Mouse (Mus musculus): ENCODE results near the gene Ralgapa1.

Gene Ralgapa1

GRCm38 (mm10) chr12:55820661-55821314 is at the start of gene Ralgapa1:
TSS of gene Ralgapa1 (minus strand) at chr12:55821167.
- DNase-seq = peak; percentile 86

DNA sequence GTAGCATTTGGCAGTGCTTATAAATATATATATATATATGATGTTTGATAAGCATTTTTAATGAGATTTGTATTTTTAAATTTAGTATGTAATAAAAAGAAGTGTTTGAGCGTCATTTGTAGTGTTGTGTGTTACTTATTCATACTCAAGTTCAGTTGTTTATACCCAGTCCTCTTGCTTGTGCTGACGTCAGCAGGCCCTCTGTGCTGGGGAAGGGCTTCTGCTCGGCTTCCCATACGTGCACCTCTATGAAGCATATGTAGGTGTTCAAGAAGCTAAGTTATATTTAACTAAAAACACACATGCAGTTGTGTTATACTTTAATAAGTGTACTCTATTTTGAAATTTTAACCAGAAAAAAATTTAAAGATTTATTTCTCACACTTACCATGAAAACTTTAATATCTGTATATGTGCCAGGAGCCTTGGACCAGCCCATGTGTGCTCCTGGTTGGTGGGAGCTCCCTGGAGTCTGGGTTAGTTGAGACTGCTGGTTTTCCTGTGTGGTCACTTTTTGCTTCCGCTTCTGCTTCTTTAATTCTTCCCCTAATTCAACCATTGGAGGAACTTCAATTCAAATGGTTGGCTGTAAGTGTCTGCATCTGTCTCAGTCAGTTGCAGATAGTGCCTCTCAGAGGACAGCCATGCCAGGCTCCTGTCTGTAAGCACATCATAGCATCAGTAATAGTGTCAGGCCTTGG is 48.8 kb upstream of the Ralgapa1 start:
- DNase-seq = no peak

- no peak for DNase-seq
Measured at GRCm38 (mm10) chr12:55867738-55868137, 46.8 kb upstream of the Ralgapa1 start.

- DNase-seq = no peak
Measured at GRCm38 (mm10) chr12:55860631-55861030, 39.7 kb upstream of the Ralgapa1 start.

DNA sequence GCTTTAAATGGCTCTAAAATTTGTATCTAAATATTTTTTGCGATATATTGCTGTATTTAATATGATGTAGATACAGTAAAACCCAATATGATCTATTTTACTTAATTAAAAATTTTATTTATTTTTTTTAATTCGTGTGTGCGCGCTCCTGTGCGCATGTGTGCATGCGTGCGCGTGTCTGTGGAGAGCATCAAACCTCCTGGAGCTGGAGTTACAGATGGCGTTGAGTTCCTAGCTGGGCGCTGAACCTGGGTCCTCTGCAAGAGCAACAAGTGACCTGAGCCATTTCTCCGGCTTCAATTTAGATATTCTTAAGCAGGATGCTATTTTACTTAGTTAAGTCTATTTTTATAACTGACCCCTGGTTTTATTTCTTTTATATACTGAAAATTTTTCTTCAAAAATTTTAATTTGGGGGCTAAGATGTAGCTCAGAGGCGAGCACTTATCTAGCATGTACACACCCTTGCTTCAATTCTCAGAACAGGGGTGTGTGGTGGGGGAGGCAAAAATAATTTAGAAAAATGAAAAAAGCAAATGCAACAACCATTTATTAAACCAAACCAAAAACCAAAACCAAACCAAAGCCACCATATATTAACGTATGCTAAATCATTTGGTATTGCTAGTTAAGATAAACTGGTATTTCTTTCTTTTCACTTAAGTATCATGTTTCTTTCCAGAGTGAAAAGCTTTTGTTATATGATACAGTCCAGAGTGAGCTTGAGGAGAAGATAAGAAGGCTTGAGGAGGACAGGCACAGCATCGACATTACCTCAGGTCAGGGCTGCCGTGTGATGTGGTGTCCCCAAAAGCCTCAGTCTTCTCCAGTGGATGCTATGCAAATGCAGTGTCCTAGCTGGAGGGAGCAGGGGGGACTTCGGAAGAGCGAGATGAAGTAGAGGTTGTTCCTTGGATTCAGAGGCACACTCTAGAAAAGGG is 38.7 kb upstream of the Ralgapa1 start:
- no peak for DNase-seq

DNA sequence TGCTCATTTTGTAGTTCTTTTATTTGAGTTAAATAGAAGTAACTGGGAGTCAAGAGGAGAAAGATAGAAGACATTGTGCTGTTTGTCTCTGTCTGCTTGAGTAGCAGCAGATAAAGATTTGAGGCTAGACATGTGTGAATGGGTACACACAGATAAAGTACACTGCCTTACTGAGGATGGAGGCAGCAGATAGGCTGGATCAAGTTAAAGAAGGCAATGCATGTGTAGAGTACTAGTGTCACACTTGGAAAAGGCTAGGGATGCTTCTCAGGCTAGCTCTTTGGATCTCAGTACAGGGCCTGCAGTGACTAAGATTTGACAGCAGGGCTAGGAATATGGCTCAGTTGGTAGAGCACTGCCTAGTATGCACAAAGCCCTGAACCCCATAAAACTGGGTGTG is 29.7 kb upstream of the Ralgapa1 start:
- no peak for DNase-seq

GRCm38 (mm10) chr12:55847851-55848250 is 26.9 kb upstream of the Ralgapa1 start:
- DNase-seq = no peak

- DNase-seq = no peak
Measured at GRCm38 (mm10) chr12:55846741-55847140, 25.8 kb upstream of the Ralgapa1 start.

GRCm38 (mm10) chr12:55837495-55837894 is 16.5 kb upstream of the Ralgapa1 start:
- no peak for DNase-seq

DNA sequence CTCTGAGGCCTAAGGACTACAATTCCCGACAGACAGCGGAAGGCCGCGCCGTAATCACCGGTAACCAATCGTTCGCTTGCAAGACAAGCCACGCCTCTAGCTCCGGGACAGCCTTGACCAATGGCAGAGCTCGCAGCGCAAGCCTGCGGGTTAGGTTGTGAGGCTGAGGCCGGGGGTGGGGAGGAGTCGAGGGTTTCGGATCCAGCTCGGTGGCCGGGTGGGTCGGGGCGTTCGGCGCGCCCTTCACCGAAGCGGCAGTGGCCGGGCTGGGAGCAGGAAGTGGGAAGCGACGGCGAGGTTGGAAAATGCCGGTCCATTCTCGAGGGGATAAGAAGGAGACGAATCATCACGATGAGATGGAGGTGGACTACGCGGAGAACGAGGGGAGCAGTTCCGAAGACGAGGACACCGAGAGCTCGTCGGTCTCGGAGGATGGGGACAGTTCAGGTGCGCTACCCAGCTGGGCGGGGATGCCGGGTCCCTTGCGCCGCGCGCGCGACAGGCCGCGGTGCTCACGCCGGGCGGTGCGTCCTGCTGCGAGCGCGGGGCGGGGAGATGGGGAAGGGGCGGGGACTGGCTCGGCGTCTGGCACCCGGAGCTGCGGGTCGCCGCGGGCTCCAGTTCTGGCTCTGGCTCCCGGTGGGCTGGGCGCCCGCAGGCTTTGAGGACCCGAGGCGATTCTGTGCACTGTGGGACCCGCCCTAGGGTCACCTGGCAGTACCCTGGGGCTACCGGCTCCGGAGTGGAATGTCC is 15.4 kb upstream of the Ralgapa1 start, which contains the start of gene Brms1l:
Gene Brms1l, plus strand, starts transcription at position 126 of the 753 bp plus-strand sequence.
- peak; percentile 97 for DNase-seq

GRCm38 (mm10) chr12:55835857-55836198 is 14.9 kb upstream of the Ralgapa1 start:
- DNase-seq = no peak

GRCm38 (mm10) chr12:55834891-55835290 is 13.9 kb upstream of the Ralgapa1 start:
- peak; percentile 30 for DNase-seq

DNA sequence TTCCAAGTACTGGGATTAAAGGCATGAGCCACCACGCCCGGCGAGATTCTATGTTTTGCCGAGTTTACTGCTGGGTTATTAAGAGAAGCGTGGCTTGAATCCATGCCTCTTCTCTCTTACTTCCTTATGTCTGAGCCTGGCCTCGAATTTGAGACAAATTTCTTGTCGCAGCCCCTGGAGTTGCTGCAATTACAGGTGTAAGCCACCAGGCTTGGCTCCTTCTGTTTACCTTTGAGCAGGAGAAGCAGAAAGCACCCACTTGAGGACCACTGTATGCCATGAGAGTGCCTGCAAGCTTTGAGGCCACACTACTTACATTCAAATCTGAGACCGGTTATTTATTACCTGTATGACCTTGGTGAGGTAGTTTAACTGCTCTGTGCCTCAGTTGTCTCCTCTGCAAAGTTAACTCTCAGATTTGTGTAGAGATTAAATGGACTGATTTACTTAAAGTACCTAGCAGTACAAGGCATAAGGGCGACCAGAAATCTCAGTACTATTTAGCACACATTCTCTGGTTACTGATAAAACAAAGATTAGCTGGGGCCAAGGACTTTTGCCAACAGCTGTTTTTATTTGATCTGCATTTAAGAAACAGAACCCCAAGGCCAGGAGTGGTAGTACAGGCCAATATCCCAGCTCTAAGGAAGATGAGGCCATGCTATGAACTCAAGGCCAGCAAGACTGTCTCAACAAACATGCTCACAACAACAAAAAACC is 13.1 kb upstream of the Ralgapa1 start:
- DNase-seq = no peak

DNA sequence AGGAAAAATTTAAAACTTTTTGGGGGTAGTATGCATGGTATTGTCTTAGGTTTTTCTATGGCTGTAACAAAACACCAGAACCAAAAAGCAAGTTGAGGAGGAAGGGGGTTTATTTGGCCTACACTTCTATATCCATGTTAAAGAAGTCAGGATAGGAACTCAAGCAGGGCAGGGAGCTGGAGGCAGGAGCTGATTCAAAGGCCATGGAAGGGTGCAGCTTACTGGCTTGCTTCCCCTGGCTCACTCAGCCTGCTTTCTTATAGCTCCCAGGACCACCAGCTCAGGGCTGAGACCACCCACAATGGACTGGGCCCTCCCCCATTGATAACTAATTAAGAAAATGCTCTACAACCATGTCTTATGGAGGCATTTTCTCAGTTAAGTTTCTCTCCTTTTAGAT is 12.0 kb upstream of the Ralgapa1 start:
- no peak for DNase-seq

GRCm38 (mm10) chr12:55831101-55831500 is 10.1 kb upstream of the Ralgapa1 start:
- peak; percentile 29 for DNase-seq

DNA sequence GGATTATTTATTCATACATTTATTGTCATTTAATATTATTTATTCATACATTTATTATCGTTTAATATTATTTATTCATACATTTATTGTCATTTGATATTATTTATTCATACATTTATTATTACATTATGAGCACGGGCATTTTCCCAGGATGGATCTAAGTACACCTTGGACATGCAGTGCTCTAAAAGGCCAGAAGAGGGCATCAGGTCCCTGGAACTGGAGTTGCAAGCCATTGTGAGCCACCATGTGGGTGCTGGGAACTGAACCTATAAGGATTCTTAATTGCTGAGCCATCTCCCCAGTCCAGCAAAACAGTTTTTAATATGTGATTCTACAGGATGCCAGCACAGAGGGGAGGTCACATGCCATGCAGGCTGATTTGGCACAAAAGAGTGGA is 4.6 kb upstream of the Ralgapa1 start:
- DNase-seq = no peak

- no peak for DNase-seq
Measured at GRCm38 (mm10) chr12:55824027-55824426, 3.1 kb upstream of the Ralgapa1 start.

- DNase-seq = peak; percentile 61
Measured at GRCm38 (mm10) chr12:55820119-55820660, 777 bp downstream of the Ralgapa1 start.

GRCm38 (mm10) chr12:55816488-55816887 is 4.5 kb downstream of the Ralgapa1 start:
- DNase-seq = no peak

DNA sequence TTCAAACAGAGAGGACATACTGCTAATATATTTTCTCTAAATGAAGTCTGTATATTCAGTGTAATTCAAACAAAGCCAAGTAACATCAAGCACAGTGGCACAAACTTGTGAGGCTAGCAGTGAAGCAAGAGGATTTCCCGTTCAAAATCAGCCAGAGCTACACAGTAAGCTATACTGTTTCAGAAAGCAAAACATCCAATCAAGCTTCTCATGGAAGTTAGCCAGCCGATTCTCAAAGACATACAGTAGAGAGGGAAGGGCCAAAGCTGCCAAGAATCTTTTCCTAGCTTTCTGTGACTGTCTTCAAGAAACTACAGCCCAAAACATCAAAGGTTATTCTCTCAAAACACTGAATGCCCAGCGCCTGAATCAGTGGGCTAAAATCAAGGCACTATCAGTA is 15.9 kb downstream of the Ralgapa1 start:
- DNase-seq = no peak

DNA sequence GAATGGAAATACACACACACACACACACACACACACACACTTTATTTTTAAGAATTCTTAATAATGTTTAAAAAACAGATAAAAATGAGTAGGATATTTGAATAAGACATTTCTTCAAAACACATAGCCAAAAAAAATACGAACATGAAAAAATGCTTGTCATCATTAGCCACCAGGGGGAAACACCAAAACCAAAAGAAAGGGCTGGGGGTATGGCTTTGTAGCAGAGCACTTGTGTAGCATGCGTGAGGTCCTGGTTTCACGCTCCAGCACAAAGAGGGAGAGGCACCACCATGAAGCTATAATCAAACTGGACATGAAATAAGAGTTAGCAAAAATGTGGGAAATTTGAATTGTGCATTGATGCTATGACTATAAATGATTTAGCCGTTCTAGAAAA is 19.8 kb downstream of the Ralgapa1 start:
- no peak for DNase-seq

GRCm38 (mm10) chr12:55800144-55800543 is 20.8 kb downstream of the Ralgapa1 start:
- DNase-seq = no peak
